Comparison of ENCODE assay signal across 8 mouse cellular contexts in the genomic region with DNA sequence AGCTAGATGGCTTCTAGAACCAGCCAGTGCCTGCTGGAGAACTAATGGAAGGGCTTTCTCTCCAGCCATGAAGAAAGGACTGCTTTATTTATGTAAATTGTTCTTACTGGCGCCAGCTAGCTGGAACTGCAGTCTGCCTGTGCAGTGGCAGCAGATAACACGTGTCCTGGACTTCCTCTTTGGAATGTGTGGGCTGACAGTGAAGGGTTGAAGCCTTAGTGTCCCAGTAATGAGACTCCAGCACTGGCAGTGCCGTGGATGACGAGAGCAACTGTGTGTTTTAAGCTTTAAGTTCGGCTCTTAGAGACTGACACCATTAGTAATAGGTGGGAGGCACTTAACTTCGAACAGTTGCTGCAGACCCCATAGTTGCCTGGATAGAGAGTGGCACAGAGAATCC. TPM values are rescaled to one million over a fixed set of nuclear protein-coding genes. Genes with fewer than 3 reads are reported as not detected.
DNase-seq lines count a peak whose midpoint lies in the region; ATAC-seq and TF ChIP-seq lines count a peak whose summit lies in the region.

No protein-coding gene starts in this region.

- under 1% methylated on average over 6 of the region's 6 CpGs for WGBS in heart, adult 2 months
- 10% methylated on average over 6 of the region's 6 CpGs for WGBS in liver, embryonic 14.5 days (ENCODE audit: insufficient replicate concordance)

- H3K27ac ChIP-seq in heart, adult 2 months = peak overlapping the region; percentile 73
- H3K27ac ChIP-seq in liver, embryonic 14.5 days = peak overlapping the region; percentile 22; the same call in 1 of the 2 replicates

- peak; percentile 37 for TF ChIP-seq CTCF in heart, adult 2 months (IDR thresholded peaks at IDR 0.05)
- TF ChIP-seq CTCF in liver, embryonic 14.5 days (IDR thresholded peaks at IDR 0.05; ENCODE audit: low read depth) = no peak

- peak overlapping the region; percentile 39 for H3K4me3 ChIP-seq in heart, adult 2 months
- H3K4me3 ChIP-seq in liver, embryonic 14.5 days (ENCODE audit: insufficient read depth in 1 of 2, low read depth in 2 of 2, low read length in 2 of 2) = no peak overlapping the region

- peaks cover 13% of the 10 kb centered on the region for H3K4me1 ChIP-seq in heart, adult 2 months (ENCODE audit: control insufficient read depth, insufficient read depth, low read length)
- peaks cover 12 to 18% of the 10 kb centered on the region in 2 experiments for H3K4me1 ChIP-seq in liver, embryonic 14.5 days (replicated peaks; ENCODE audit: control insufficient read depth in 2 of 2, insufficient read depth in 2 of 2, low read length in 1 of 2)

- peak; percentile 85 for TF ChIP-seq EP300 in heart, adult 2 months (IDR thresholded peaks at IDR 0.05; ENCODE audit: insufficient read depth, low read depth, low read length)
- no peak for TF ChIP-seq EP300 in liver, embryonic 14.5 days (IDR thresholded peaks at IDR 0.05; ENCODE audit: low read depth)

- ATAC-seq in liver, embryonic 14.5 days (ENCODE audit: insufficient read depth) = peak; percentile 59
- peak; percentile 92 for ATAC-seq in monocyte, adult 5-6 weeks (replicated peaks; ENCODE audit: insufficient number of reproducible peaks, low FRiP score, low TSS enrichment, poor library complexity, severe bottlenecking)

- DNase-seq in urinary bladder, postnatal 36 days (ENCODE audit: low spot score in 2 of 2) = peak; percentile 39 to 41
- no peak for DNase-seq in urinary bladder, adult 2 months (ENCODE audit: low spot score)
- DNase-seq in embryo, embryonic 11 days = peak; percentile 82
- peak; percentile 76 to 82 for DNase-seq in heart, adult 2 months
- DNase-seq in kidney, adult 11 months = peak; percentile 67
- DNase-seq in liver, embryonic 14.5 days (ENCODE audit: low read depth in 3 of 3, low spot score in 3 of 3) = peak in 1 of 3 experiments; percentile 20
- DNase-seq in T-cell, adult 2 months (ENCODE audit: low spot score) = no peak

- H3K79me2 ChIP-seq in heart, adult 2 months (replicated peaks; ENCODE audit: control insufficient read depth, insufficient read depth, low read length) = peaks cover 6% of the 10 kb centered on the region

- intact Hi-C loops in heart, adult 2 months (cut with DNase I) = loop anchor here (1.0 kb wide), 1 partner anchor 11 kb away; no protein-coding TSS in a partner anchor

- H3K9me3 ChIP-seq in liver, embryonic 14.5 days (ENCODE audit: control insufficient read depth, low read length) = no peaks in the 10 kb centered on the region

- H3K9ac ChIP-seq in heart, adult 2 months (ENCODE audit: low read depth, low read length) = peak overlapping the region; percentile 45
- no peak overlapping the region for H3K9ac ChIP-seq in liver, embryonic 14.5 days (replicated peaks)

- H3K4me2 ChIP-seq in liver, embryonic 14.5 days (ENCODE audit: low read depth) = peak overlapping the region; percentile 40

- peak; percentile 51 for TF ChIP-seq POLR2A in heart, adult 2 months (IDR thresholded peaks at IDR 0.05; ENCODE audit: insufficient read depth, low read depth, low read length)

- H3K27me3 ChIP-seq in heart, adult 2 months (ENCODE audit: control insufficient read depth, insufficient read depth, low read length) = no peaks in the 10 kb centered on the region
- H3K27me3 ChIP-seq in liver, embryonic 14.5 days (ENCODE audit: control insufficient read depth, insufficient read depth, low read length) = no peaks in the 10 kb centered on the region

- H3K36me3 ChIP-seq in heart, adult 2 months (ENCODE audit: control insufficient read depth, insufficient read depth, low read length) = peaks cover 20% of the 10 kb centered on the region
- H3K36me3 ChIP-seq in liver, embryonic 14.5 days (replicated peaks; ENCODE audit: control insufficient read depth, insufficient read depth, low read depth) = peaks cover 6% of the 10 kb centered on the region; the same call in 1 of the 2 replicates

RNA-seq across cellular contexts. Expression of gene Atf7ip, which starts 37.2 kb away (rescaled TPM):
- 20.5 and 31.6 TPM in 2 replicates for polyA plus RNA-seq in urinary bladder, adult 2 months (2012; rRNA removed)
- total RNA-seq in heart, adult 2 months (2021) = 10 to 100 TPM; 73.1 to 88.0 TPM
- polyA plus RNA-seq in heart, adult 2 months (2012; rRNA removed) = 21.4 and 31.7 TPM in 2 replicates
- 5.8 and 7.2 TPM in 2 replicates for polyA plus RNA-seq in liver, embryonic 14.5 days (2012; rRNA removed)
- polyA plus RNA-seq in liver, embryonic 14.5 days (2014; fragmentation: Nextera tagmentation; extraction: Ambion mirVana) = 14.2 TPM in 2 replicates
- total RNA-seq in monocyte, adult 5-6 weeks (2017) = 53.5 to 127 TPM (median 61.9 TPM) in 3 replicates

Comparison
In these comparisons a context has a peak if more than half of its experiments do, and no peak if none do; other contexts are left out.
1. DNase-seq: peak in urinary bladder, postnatal 36 days (2 of 2), embryo, embryonic 11 days (single experiment), heart, adult 2 months (2 of 2) and kidney, adult 11 months (single experiment); none in urinary bladder, adult 2 months (single experiment) and T-cell, adult 2 months (single experiment).